32 mouse cellular contexts compared by ENCODE assay signal in genomic region chr5:134976577-134977250, GRCm38 (mm10). TPM values are rescaled to one million over a fixed set of nuclear protein-coding genes. Genes with fewer than 3 reads are reported as not detected.
DNase-seq lines count a peak whose midpoint lies in the region; ATAC-seq and TF ChIP-seq lines count a peak whose summit lies in the region.
"Had no signal": no experiment of that assay in that cellular context is flagged by ENCODE, and none has a peak within 500 bp of the region (broad histone marks: within the 10 kb centered on the region; RNA-seq: fewer than 3 reads in every experiment).

No protein-coding gene starts in this region.

- ATAC-seq in erythroblast, adult 5-6 weeks (replicated peaks; ENCODE audit: low FRiP score, poor library complexity, severe bottlenecking) = peak; percentile 56
- peak; percentile 53 for ATAC-seq in liver, embryonic 15.5 days (ENCODE audit: insufficient read depth)
- ATAC-seq: forebrain, embryonic 13.5 days; hindbrain, postnatal 0 days; lung, postnatal 0 days; midbrain, embryonic 15.5 days had no signal

- H3K27me3 ChIP-seq in liver, embryonic 15.5 days = no peaks in the 10 kb centered on the region
- no peaks in the 10 kb centered on the region for H3K27me3 ChIP-seq in small intestine, adult 2 months (ENCODE audit: control insufficient read depth, insufficient read depth, low read length)
- H3K27me3 ChIP-seq: limb, embryonic 12.5 days; midbrain, embryonic 15.5 days had no signal

- no peak for TF ChIP-seq POLR2A in small intestine, adult 2 months (IDR thresholded peaks at IDR 0.05; ENCODE audit: low read depth, low read length)

- no peak for TF ChIP-seq CTCF in small intestine, adult 2 months (IDR thresholded peaks at IDR 0.05; ENCODE audit: extremely low read depth, insufficient read length, insufficient replicate concordance, low read depth, low read length)

- WGBS in liver, embryonic 15.5 days (ENCODE audit: insufficient replicate concordance) = 35% methylated on average over 14 of the region's 14 CpGs
- 73% methylated on average over 14 of the region's 14 CpGs for WGBS in small intestine, adult 2 months

- H3K4me2 ChIP-seq in liver, embryonic 15.5 days = peak overlapping the region; percentile 46
- H3K4me2 ChIP-seq: forebrain, embryonic 13.5 days; hindbrain, embryonic 12.5 days; limb, embryonic 12.5 days; midbrain, embryonic 15.5 days had no signal

- H3K9me3 ChIP-seq in liver, embryonic 15.5 days (replicated peaks) = no peaks in the 10 kb centered on the region
- H3K9me3 ChIP-seq: forebrain, embryonic 13.5 days; heart, embryonic 10.5 days; hindbrain, embryonic 12.5 days; limb, embryonic 12.5 days; midbrain, embryonic 10.5 days; midbrain, embryonic 15.5 days had no signal

- no peak overlapping the region for H3K4me3 ChIP-seq in liver, embryonic 15.5 days (replicated peaks)
- H3K4me3 ChIP-seq in small intestine, adult 2 months (ENCODE audit: low read depth, low read length) = no peak overlapping the region
- H3K4me3 ChIP-seq: forebrain, embryonic 13.5 days; heart, embryonic 10.5 days; hindbrain, embryonic 12.5 days; limb, embryonic 12.5 days; midbrain, embryonic 10.5 days; midbrain, embryonic 15.5 days had no signal

- H3K36me3 ChIP-seq in liver, embryonic 15.5 days (replicated peaks) = no peaks in the 10 kb centered on the region
- H3K36me3 ChIP-seq in small intestine, adult 2 months (ENCODE audit: control insufficient read depth, insufficient read depth, low read length) = no peaks in the 10 kb centered on the region
- H3K36me3 ChIP-seq: heart, embryonic 10.5 days; hindbrain, embryonic 12.5 days; limb, embryonic 12.5 days; midbrain, embryonic 10.5 days; midbrain, embryonic 15.5 days had no signal

- peak; percentile 55 for DNase-seq in adrenal gland, adult 2 months
- DNase-seq in adrenal gland, postnatal 14 days = no peak
- DNase-seq in embryo, embryonic 9.5 days (ENCODE audit: extremely low spot score) = no peak
- DNase-seq in right cerebral cortex, postnatal 14 days = no peak
- no peak for DNase-seq in cerebellum, postnatal 25 days
- DNase-seq: cerebellum, adult 11 months; cerebellum, adult 9-10 months; gastrocnemius, postnatal 25 days; heart, adult 11 months; heart, postnatal 36 days; kidney, adult 8-10 months; kidney, postnatal 10 days; layer of hippocampus, adult 9-11 months; thymus, adult 18-20 months; thymus, postnatal 25 days had no signal

- peaks cover 67% of the 10 kb centered on the region for H3K4me1 ChIP-seq in liver, embryonic 15.5 days (replicated peaks)
- H3K4me1 ChIP-seq in small intestine, adult 2 months (ENCODE audit: control insufficient read depth, insufficient read depth, insufficient read length, low read length) = peaks cover 39% of the 10 kb centered on the region
- H3K4me1 ChIP-seq: forebrain, embryonic 13.5 days; hindbrain, embryonic 12.5 days; limb, embryonic 12.5 days; midbrain, embryonic 10.5 days; midbrain, embryonic 15.5 days had no signal

- no peak overlapping the region for H3K9ac ChIP-seq in liver, embryonic 15.5 days
- H3K9ac ChIP-seq: forebrain, embryonic 13.5 days; hindbrain, embryonic 12.5 days; limb, embryonic 12.5 days; midbrain, embryonic 15.5 days had no signal

- peak overlapping the region; percentile 72 for H3K27ac ChIP-seq in liver, embryonic 15.5 days (replicated peaks)
- H3K27ac ChIP-seq in small intestine, adult 2 months (ENCODE audit: insufficient read depth, low read depth, low read length) = peak overlapping the region; percentile 70
- H3K27ac ChIP-seq: forebrain, embryonic 13.5 days; heart, embryonic 10.5 days; hindbrain, embryonic 12.5 days; hindbrain, postnatal 0 days; limb, embryonic 12.5 days; macrophage; midbrain, embryonic 10.5 days; midbrain, embryonic 15.5 days; stomach, postnatal 0 days had no signal

RNA-seq across cellular contexts. Expression of gene Cldn3, which starts 9.3 kb away (rescaled TPM):
- total RNA-seq in adrenal gland, adult 2 months (2021) = under 1 TPM; 0.62 to 0.75 TPM
- 2.9 and 3.7 TPM in 2 replicates for polyA plus RNA-seq in adrenal gland, adult 2 months (2012; rRNA removed)
- total RNA-seq in adrenal gland, postnatal 14 days (2021) = 0.90 and 9.0 TPM in 2 replicates
- total RNA-seq in erythroblast, adult 5-6 weeks (2015; ENCODE audit: low replicate concordance) = not detected in 2 replicates
- total RNA-seq in erythroblast, adult 5-6 weeks (2017; ENCODE audit: low replicate concordance) = not detected in 2 replicates
- 1.2 and 2.1 TPM in 2 replicates for polyA plus RNA-seq in liver, embryonic 15.5 days (2015; fragmentation: Nextera tagmentation; extraction: Ambion mirVana)
- polyA plus RNA-seq in small intestine, adult 2 months (2012; rRNA removed) = 1,043 and 2,448 TPM in 2 replicates
- total RNA-seq: neutrophil, adult 5-6 weeks had no signal
- polyA plus RNA-seq: macrophage had no signal

RNA-seq across cellular contexts. Expression of gene Cldn4, which starts 30.0 kb away (rescaled TPM):
- not detected for total RNA-seq in adrenal gland, adult 2 months (2021)
- 0.06 TPM in 1 of 2 replicates, not detected in the other for polyA plus RNA-seq in adrenal gland, adult 2 months (2012; rRNA removed)
- total RNA-seq in adrenal gland, postnatal 14 days (2021) = not detected in 2 replicates
- total RNA-seq in erythroblast, adult 5-6 weeks (2015; ENCODE audit: low replicate concordance) = not detected in 2 replicates
- total RNA-seq in erythroblast, adult 5-6 weeks (2017; ENCODE audit: low replicate concordance) = not detected in 2 replicates
- 0.18 and 0.38 TPM in 2 replicates for polyA plus RNA-seq in liver, embryonic 15.5 days (2015; fragmentation: Nextera tagmentation; extraction: Ambion mirVana)
- 112 and 571 TPM in 2 replicates for polyA plus RNA-seq in small intestine, adult 2 months (2012; rRNA removed)
- total RNA-seq: adrenal gland, adult 18-20 months; gastrocnemius, postnatal 25 days; heart, postnatal 36 days; hindbrain, postnatal 0 days; left cerebral cortex, adult 18-20 months; left cerebral cortex, postnatal 25 days had no signal
- polyA plus RNA-seq: forebrain, embryonic 13.5 days; hindbrain, postnatal 0 days; macrophage; midbrain, embryonic 15.5 days had no signal

RNA-seq across cellular contexts. Expression of gene Abhd11, which starts 32.2 kb away (rescaled TPM):
- 10 to 100 TPM; 51.7 to 52.4 TPM for total RNA-seq in adrenal gland, adult 2 months (2021)
- polyA plus RNA-seq in adrenal gland, adult 2 months (2012; rRNA removed) = 90.8 and 100.0 TPM in 2 replicates
- 66.7 and 68.5 TPM in 2 replicates for total RNA-seq in adrenal gland, postnatal 14 days (2021)
- 4.6 and 19.0 TPM in 2 replicates for total RNA-seq in erythroblast, adult 5-6 weeks (2015; ENCODE audit: low replicate concordance)
- 11.6 and 17.5 TPM in 2 replicates for total RNA-seq in erythroblast, adult 5-6 weeks (2017; ENCODE audit: low replicate concordance)
- 26.6 and 27.1 TPM in 2 replicates for polyA plus RNA-seq in liver, embryonic 15.5 days (2015; fragmentation: Nextera tagmentation; extraction: Ambion mirVana)
- polyA plus RNA-seq in small intestine, adult 2 months (2012; rRNA removed) = 48.1 and 90.7 TPM in 2 replicates

RNA-seq across cellular contexts. Expression of gene Mettl27, which starts 44.5 kb away (rescaled TPM):
- 10 to 100 TPM; 23.5 to 33.1 TPM for total RNA-seq in adrenal gland, adult 2 months (2021)
- polyA plus RNA-seq in adrenal gland, adult 2 months (2012; rRNA removed) = 22.5 and 39.1 TPM in 2 replicates
- 24.5 and 28.5 TPM in 2 replicates for total RNA-seq in adrenal gland, postnatal 14 days (2021)
- total RNA-seq in erythroblast, adult 5-6 weeks (2015; ENCODE audit: low replicate concordance) = 70.4 and 120 TPM in 2 replicates
- 62.4 and 85.2 TPM in 2 replicates for total RNA-seq in erythroblast, adult 5-6 weeks (2017; ENCODE audit: low replicate concordance)
- polyA plus RNA-seq in liver, embryonic 15.5 days (2015; fragmentation: Nextera tagmentation; extraction: Ambion mirVana) = 17.2 and 21.3 TPM in 2 replicates
- polyA plus RNA-seq in small intestine, adult 2 months (2012; rRNA removed) = 8.2 and 21.4 TPM in 2 replicates

RNA-seq across cellular contexts. Expression of gene Stx1a, which starts 46.6 kb away (rescaled TPM):
- 1 to 10 TPM; 5.9 to 7.5 TPM for total RNA-seq in adrenal gland, adult 2 months (2021)
- 23.2 and 31.8 TPM in 2 replicates for polyA plus RNA-seq in adrenal gland, adult 2 months (2012; rRNA removed)
- 5.9 and 10.9 TPM in 2 replicates for total RNA-seq in adrenal gland, postnatal 14 days (2021)
- not detected in 2 replicates for total RNA-seq in erythroblast, adult 5-6 weeks (2015; ENCODE audit: low replicate concordance)
- not detected in 2 replicates for total RNA-seq in erythroblast, adult 5-6 weeks (2017; ENCODE audit: low replicate concordance)
- polyA plus RNA-seq in liver, embryonic 15.5 days (2015; fragmentation: Nextera tagmentation; extraction: Ambion mirVana) = 1.1 and 1.3 TPM in 2 replicates
- polyA plus RNA-seq in small intestine, adult 2 months (2012; rRNA removed) = 4.6 and 5.1 TPM in 2 replicates
